Mouse (Mus musculus): ENCODE measurements around the gene Slc38a2. TPM values are rescaled to one million over a fixed set of nuclear protein-coding genes. Genes with fewer than 3 reads are reported as not detected.

Slc38a2 gene
- total and polyA plus RNA-seq, 2 experiments from 2014 or later: 79.4 to 90.9 TPM

DNA sequence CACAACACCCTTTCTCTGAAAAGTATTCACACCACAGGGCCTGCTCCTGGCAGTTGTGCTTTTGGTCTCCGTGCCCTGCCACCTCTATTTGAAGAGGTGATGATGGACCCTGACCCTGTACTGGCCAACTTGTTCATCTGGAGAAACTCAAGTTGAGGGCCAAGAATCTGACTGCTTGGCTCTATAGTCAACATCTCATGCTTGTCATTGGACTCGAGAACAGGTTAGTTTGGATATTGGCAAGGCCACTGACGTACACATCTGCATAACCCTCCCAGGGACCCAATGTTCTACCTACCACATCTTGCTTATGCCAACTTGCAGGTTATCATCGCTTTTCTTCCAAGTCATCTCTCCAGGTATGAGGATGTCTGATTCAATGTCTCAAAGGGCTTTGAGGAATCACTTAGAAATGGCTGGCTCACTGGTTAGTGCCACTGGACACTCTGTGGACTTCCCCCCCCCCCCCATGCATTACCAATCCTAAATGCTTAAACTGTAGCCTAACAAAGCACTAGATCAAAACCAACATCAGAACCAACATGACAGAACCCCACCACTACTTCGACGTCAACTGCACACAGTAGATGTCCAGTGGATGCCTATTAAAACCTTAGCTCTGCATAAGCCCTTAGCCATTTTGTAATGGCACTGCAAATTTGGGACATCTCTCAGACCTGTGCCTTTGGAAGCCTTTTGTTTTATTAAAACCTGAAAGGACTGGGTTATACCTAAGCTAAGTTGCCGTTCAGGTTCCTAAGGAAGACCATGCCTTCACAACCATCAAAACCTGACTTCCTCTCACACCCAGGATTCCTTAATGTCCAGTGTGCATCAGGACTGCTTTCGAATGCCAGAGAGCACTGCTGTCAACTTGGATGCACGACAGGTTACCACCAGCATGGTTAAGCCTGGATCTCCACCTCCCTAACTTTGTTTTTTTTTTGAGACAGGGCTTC is 13.1 kb downstream of the Slc38a2 start:
- H3K9ac ChIP-seq (replicated peaks; ENCODE audit: low read length, poor library complexity, severe bottlenecking): no peak overlapping the region
- no peak for TF ChIP-seq CTCF (IDR thresholded peaks at IDR 0.05)
- no peaks in the 10 kb centered on the region for H3K27me3 ChIP-seq (ENCODE audit: insufficient read depth, low read length)
- H3K27ac ChIP-seq (ENCODE audit: low read depth, low read length): no peak overlapping the region
- H3K36me3 ChIP-seq (ENCODE audit: insufficient read depth, low read length): peaks cover 24% of the 10 kb centered on the region
- H3K4me1 ChIP-seq (ENCODE audit: insufficient read depth, low read length): no peaks in the 10 kb centered on the region
- WGBS: 83% methylated on average over 9 of the region's 9 CpGs
- ATAC-seq (ENCODE audit: low FRiP score): no peak
- no peak overlapping the region for H3K4me3 ChIP-seq (ENCODE audit: low read depth, low read length)
- H3K9me3 ChIP-seq (ENCODE audit: low read length): no peaks in the 10 kb centered on the region
- no peak for DNase-seq (ENCODE audit: low spot score)
- H3K4me2 ChIP-seq (ENCODE audit: low read depth, low read length, poor library complexity, severe bottlenecking): no peak overlapping the region

DNA sequence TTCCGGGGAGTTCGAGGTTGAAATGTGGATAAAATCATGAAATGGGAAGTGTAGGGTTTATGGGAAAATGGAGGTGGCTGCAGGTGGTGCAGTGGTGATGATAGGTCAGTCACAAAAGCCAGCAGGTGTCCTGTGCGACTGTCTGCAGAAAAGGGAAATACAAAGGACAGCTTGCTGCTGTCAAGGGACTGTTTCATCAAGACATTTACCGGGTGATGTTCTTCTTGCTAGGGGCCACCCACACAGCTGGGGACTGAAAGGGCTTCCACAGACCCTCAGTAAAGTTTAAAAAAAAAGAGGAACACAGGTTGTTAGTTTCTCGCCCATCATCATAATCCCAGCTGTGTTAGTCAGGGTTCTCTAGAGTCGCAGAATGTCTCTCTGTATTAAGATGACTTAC is 14.3 kb downstream of the Slc38a2 start:
- Histone ChIP-seq H3K9ac (replicated peaks; ENCODE audit: low read length, poor library complexity, severe bottlenecking) (no peak overlapping the region), H3K9me3 (ENCODE audit: low read length) (no peaks in the 10 kb centered on the region), H3K36me3 (ENCODE audit: insufficient read depth, low read length) (peaks cover 12% of the 10 kb centered on the region; the same call in 1 of the 2 replicates), H3K4me2 (ENCODE audit: low read depth, low read length, poor library complexity, severe bottlenecking) (no peak overlapping the region), H3K27me3 (ENCODE audit: insufficient read depth, low read length) (no peaks in the 10 kb centered on the region), H3K4me3 (ENCODE audit: low read depth, low read length) (no peak overlapping the region), H3K4me1 (ENCODE audit: insufficient read depth, low read length) (no peaks in the 10 kb centered on the region), H3K27ac (ENCODE audit: low read depth, low read length) (no peak overlapping the region)
- TF ChIP-seq CTCF (IDR thresholded peaks at IDR 0.05): no peak
- ATAC-seq (ENCODE audit: low FRiP score) (no peak), DNase-seq (ENCODE audit: low spot score) (no peak)
- 73% methylated on average over 6 of the region's 6 CpGs for WGBS

DNA sequence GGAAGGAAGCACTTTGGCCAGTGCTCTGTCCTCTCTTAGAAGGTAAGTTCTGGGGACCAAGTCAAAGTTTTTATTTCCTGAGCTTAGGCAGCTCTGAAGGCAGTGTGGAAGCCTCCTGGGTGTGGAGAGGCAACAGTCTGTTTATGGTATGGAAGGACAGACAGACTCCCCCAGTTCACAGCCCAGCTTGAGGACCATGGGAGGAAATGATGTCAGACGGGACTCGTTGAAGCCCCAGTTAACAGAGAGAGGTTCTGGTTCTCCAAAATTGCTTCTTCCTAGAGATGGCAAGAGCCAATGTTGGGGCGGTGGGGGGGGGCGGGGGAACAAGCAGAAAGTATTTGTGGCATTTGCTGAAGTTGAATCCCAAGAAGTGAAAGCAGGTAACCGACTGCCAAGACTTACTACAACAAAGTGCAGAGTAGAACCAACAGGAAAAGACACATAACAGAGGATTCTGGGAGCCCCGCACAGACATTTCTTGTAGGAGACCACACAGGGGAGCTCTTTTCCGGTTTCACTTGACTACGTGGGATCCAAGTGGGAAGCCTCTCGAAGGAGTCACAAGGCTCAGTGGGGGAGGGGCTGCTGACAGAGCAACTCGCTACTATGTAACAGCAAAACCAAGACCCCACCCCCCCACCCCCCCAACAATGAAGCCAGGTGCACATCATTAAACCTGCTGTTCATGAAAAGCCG is 15.2 kb downstream of the Slc38a2 start:
- no peak overlapping the region for H3K4me3 ChIP-seq (ENCODE audit: low read depth, low read length)
- DNase-seq (ENCODE audit: low spot score) (peak; percentile 71), ATAC-seq (ENCODE audit: low FRiP score) (no peak)
- H3K36me3 ChIP-seq (ENCODE audit: insufficient read depth, low read length): peaks cover 12% of the 10 kb centered on the region; the same call in 1 of the 2 replicates
- no peaks in the 10 kb centered on the region for H3K4me1 ChIP-seq (ENCODE audit: insufficient read depth, low read length)
- H3K9ac ChIP-seq (replicated peaks; ENCODE audit: low read length, poor library complexity, severe bottlenecking): no peak overlapping the region
- H3K27me3 ChIP-seq (ENCODE audit: insufficient read depth, low read length): no peaks in the 10 kb centered on the region
- no peak overlapping the region for H3K4me2 ChIP-seq (ENCODE audit: low read depth, low read length, poor library complexity, severe bottlenecking)
- no peak overlapping the region for H3K27ac ChIP-seq (ENCODE audit: low read depth, low read length)
- no peaks in the 10 kb centered on the region for H3K9me3 ChIP-seq (ENCODE audit: low read length)
- TF ChIP-seq CTCF (IDR thresholded peaks at IDR 0.05): peak; percentile 53
- WGBS: 45% methylated on average over 11 of the region's 11 CpGs

DNA sequence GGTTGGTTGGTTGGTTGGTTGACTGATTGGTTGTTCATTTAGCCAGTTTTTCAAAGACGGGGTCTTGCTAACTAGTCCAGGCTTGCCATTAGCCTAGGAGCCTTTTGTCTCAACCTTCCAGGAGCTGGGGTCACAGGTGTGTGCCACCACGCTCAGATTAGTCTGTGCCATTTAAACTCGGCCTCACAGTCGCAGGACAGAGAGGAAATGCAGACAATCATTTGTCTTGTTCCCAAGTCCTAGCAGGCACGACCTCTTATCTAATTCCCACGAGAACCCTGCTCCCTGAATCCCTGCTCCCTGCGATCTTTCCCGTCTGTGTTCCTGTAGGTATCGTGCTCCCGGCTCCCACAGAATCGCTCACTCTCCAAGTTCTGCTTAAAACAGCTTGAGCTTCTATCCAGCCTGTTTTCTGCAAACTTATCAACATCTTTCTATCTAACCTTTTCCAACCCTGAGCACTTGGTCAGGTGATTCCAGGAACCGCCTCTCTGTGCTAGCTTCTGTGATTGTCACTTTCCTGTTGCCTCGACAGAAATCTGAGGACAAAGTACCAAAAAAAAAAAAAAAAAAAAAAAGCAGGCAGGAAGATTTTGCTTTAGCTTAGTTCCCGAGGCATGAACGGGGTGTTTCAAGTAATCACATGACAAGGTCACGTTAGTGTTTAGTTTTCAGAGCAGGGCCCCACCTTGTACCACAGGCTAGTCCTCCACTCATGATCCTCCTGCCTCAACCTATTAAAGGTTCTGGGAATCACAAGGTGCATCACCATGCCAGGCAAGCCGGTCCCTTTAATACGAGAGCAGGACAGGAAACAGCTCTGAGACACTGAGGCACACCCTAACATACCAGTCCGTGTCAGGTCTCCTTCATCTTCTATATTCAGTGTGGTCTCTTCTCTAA is 20.4 kb downstream of the Slc38a2 start:
- Histone ChIP-seq H3K4me2 (ENCODE audit: low read depth, low read length, poor library complexity, severe bottlenecking) (no peak overlapping the region), H3K9ac (replicated peaks; ENCODE audit: low read length, poor library complexity, severe bottlenecking) (no peak overlapping the region), H3K27ac (ENCODE audit: low read depth, low read length) (no peak overlapping the region), H3K9me3 (ENCODE audit: low read length) (no peaks in the 10 kb centered on the region), H3K27me3 (ENCODE audit: insufficient read depth, low read length) (no peaks in the 10 kb centered on the region), H3K4me1 (ENCODE audit: insufficient read depth, low read length) (no peaks in the 10 kb centered on the region), H3K36me3 (ENCODE audit: insufficient read depth, low read length) (no peaks in the 10 kb centered on the region), H3K4me3 (ENCODE audit: low read depth, low read length) (no peak overlapping the region)
- DNase-seq (ENCODE audit: low spot score): no peak
- TF ChIP-seq CTCF (IDR thresholded peaks at IDR 0.05): no peak
- WGBS: 73% methylated on average over 19 of the region's 19 CpGs
- no peak for ATAC-seq (ENCODE audit: low FRiP score)

DNA sequence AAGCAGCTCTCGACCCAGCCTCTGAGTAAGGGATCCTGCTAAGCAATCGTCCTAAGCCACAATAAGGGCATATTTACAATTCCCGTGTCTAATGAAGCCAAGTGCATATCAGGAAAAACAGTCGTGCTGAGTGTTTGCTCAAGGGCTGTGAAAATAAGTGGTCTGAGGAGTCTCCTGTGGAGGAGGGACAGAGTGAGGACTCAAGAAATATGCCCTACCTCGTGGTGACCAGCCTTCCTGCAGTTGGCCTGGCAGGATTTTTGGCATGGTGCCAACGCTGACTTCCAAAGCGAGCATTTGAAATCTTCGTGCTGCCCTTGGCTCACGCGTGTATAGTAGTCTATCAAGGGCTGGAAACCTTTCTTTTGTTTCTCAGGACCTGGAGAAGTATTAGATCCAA is 23.0 kb downstream of the Slc38a2 start:
- H3K4me3 ChIP-seq (ENCODE audit: low read depth, low read length): no peak overlapping the region
- no peaks in the 10 kb centered on the region for H3K27me3 ChIP-seq (ENCODE audit: insufficient read depth, low read length)
- no peaks in the 10 kb centered on the region for H3K9me3 ChIP-seq (ENCODE audit: low read length)
- H3K4me2 ChIP-seq (ENCODE audit: low read depth, low read length, poor library complexity, severe bottlenecking): no peak overlapping the region
- ATAC-seq (ENCODE audit: low FRiP score): no peak
- H3K27ac ChIP-seq (ENCODE audit: low read depth, low read length): no peak overlapping the region
- TF ChIP-seq CTCF (IDR thresholded peaks at IDR 0.05): no peak
- no peak overlapping the region for H3K9ac ChIP-seq (replicated peaks; ENCODE audit: low read length, poor library complexity, severe bottlenecking)
- DNase-seq (ENCODE audit: low spot score): peak; percentile 71
- 42% methylated on average over 10 of the region's 10 CpGs for WGBS
- H3K36me3 ChIP-seq (ENCODE audit: insufficient read depth, low read length): no peaks in the 10 kb centered on the region
- H3K4me1 ChIP-seq (ENCODE audit: insufficient read depth, low read length): no peaks in the 10 kb centered on the region
